Mouse (Mus musculus) adrenal gland, adult 18-20 months (tissue): ENCODE data around the gene Taar8b. TPM values are rescaled to one million over a fixed set of nuclear protein-coding genes. Genes with fewer than 3 reads are reported as not detected.

Experiments
- DNase-seq, 2 experiments: peaks; one replicate each; pipeline ENCODE4 v3.0.0; 2021 to 2022; ENCODE audit warnings: low spot score in 2 of 2
- total RNA-seq, 2 experiments: library from RNA; stranded (reverse); gene quantifications; 1 replicate in 1 of 2; 2 replicates in 1 of 2; pipeline ENCODE4 v1.2.3; 2021

The Taar8b gene
- total RNA-seq, 2 experiments from 2014 or later = not detected

DNA sequence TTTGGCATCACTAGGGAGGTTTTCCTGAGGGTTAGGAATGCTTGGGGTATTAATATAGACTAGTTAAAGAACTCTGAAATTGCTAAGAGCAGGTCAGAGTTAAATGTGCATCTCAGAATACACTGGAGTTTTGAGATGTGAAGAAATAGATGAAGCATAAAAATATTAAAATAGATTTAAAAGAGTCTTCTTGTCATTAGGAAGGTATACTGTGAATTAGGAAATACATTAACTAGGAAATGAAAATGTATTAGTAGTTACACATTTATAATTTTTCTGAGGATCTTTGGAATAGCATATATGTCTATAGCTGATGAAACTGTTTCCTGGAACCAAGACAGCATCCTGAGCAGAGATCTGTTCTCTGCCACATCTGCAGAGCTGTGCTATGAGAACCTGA lies 42.9 kb downstream of the Taar8b start, which contains the start of gene Taar7f:
Taar7f (plus strand) TSS at position 301 of the 400 bp plus-strand sequence.
- no peak for DNase-seq

Other genes with a start within 250 kb of the Taar8b start
- gene Vnn3, start 240.8 kb downstream of the Taar8b start, total RNA-seq = 10 to 100 TPM in 1 of 2 experiments, 1 to 10 TPM in 1; 4.2 to 44.2 TPM
- gene Vnn1, start 197.6 kb downstream of the Taar8b start, total RNA-seq = 10 to 100 TPM; 19.8 to 40.5 TPM
- gene Taar1, start 171.9 kb downstream of the Taar8b start, total RNA-seq = not detected
- gene Taar2, start 153.7 kb downstream of the Taar8b start, total RNA-seq = not detected
- not detected for gene Taar3, start 142.7 kb downstream of the Taar8b start, total RNA-seq
- gene Taar4, start 131.8 kb downstream of the Taar8b start, total RNA-seq = not detected
- gene Taar5, start 121.6 kb downstream of the Taar8b start, total RNA-seq = not detected
- not detected for gene Taar6, start 106.6 kb downstream of the Taar8b start, total RNA-seq
- gene Taar7a, start 98.8 kb downstream of the Taar8b start, total RNA-seq = not detected
- not detected for gene Taar7b, start 92.4 kb downstream of the Taar8b start, total RNA-seq
- gene Taar7d, start 65.1 kb downstream of the Taar8b start, total RNA-seq = not detected
- gene Taar7e, start 54.7 kb downstream of the Taar8b start, total RNA-seq = not detected
- not detected for gene Taar7f, start 42.8 kb downstream of the Taar8b start, total RNA-seq
- not detected for gene Taar8a, start 15.8 kb downstream of the Taar8b start, total RNA-seq
- gene Taar8c, start 9.6 kb upstream of the Taar8b start, total RNA-seq = not detected
- gene Taar9, start 17.2 kb upstream of the Taar8b start, total RNA-seq = not detected
- 100 to 1,000 TPM; 137 to 143 TPM for gene Stx7, start 57.0 kb upstream of the Taar8b start, total RNA-seq
- under 1 TPM in 1 of 2 experiments, not detected in 1; 0.26 TPM for gene Moxd1, start 131.2 kb upstream of the Taar8b start, total RNA-seq